Mouse (Mus musculus): ENCODE measurements around the gene Tctn1. TPM values are rescaled to one million over a fixed set of nuclear protein-coding genes. Genes with fewer than 3 reads are reported as not detected.
A peak's percentile ranks its signal among the peaks of the same experiment; 100 is the strongest.

The Tctn1 gene
- polyA plus RNA-seq, 2 experiments from 2014 or later: 1.1 to 2.0 TPM

DNA sequence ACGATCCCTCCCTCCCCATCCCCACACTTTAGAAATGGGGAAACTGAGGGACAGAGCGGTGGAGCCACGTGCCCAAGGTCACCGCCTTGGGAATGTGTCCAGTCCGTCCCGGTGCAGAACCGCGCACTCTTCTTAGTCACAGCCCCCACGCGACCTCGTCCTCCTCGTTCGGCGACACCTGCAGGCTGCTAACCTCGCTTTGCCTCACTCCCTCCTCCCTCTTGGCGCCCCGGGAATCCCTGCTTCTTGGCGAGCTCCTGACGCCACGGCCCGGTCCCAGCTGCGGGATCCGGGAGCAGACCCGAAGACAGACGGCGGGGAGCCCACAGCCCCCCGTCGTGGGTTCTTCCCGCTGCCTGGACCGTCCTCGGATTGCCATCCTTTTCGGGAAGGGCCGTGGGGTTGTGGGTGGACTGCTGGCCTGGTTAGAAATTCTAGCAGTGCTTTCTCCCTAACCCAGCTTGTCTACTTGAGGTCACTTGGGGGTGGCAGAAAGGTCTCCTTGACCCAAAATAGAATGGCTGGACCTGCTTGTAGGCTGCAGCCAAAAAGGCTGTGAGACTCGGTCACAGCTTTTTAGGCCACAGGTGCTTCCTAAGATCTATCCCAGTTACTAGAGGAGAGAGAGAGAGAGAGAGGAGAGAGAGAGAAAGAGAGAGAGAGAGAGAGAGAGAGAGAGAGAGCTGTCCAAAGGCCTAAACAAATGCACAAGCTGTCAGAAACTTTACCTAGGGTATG, 20.9 kb upstream of the Tctn1 start:
- ATAC-seq: no peak

DNA sequence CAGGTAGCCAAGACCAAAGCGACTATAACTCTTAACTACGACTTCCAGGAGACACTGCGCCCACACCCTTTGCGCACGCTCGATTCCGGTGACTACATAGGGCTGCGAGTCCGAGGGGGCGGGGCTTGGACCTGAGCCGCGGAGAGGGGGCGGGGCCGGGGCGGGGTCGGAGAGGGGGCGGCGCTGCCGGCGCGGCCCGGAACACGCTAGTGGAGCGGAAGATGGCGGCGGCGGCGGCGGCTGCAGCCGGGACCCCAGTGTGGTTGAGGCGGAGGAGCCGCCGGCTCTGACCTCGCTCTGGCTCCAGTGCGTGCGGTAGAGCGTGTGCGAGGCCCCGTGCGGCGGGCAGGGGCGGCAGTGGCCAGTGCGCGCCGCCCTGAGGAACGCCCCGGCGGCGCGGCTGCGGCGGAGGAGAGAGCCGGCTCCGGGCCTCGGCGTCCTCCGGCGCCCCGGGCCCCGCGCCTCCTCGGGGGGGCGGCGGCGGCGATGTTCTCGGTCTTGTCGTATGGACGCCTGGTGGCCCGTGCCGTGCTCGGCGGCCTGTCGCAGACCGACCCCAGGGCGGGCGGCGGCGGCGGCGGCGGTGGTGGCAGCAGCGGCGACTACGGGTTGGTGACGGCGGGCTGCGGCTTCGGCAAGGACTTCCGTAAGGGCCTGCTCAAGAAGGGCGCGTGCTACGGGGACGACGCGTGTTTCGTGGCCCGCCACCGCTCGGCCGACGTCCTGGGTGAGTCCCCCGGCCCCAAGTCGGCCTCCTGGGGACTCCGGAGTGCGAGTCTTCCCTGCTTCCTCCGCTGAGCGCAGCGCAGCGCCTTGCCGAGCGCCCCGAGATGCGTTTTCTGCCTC, 20.1 kb upstream of the Tctn1 start, which contains the start of gene Pptc7:
Gene Pptc7, plus strand, starts transcription at position 183 of the 846 bp plus-strand sequence.
- peak; percentile 59 for ATAC-seq

DNA sequence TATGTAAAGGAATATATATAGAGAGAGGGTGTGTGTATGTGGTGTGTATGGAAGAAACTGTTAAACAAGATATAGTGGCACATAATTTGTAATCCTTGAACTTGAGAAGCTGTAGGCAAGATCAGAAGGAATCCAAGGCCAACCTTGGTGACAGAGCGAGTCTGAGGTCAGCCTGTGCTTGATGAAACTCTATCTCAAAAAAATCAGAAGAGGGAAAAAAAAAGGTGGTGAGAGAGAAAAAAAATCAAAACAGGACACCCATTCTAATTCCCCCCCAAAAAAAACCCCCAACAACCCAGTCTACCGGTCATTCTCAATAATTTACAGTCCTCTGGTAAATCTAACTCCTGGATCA, 19.5 kb upstream of the Tctn1 start:
- no peak for ATAC-seq

DNA sequence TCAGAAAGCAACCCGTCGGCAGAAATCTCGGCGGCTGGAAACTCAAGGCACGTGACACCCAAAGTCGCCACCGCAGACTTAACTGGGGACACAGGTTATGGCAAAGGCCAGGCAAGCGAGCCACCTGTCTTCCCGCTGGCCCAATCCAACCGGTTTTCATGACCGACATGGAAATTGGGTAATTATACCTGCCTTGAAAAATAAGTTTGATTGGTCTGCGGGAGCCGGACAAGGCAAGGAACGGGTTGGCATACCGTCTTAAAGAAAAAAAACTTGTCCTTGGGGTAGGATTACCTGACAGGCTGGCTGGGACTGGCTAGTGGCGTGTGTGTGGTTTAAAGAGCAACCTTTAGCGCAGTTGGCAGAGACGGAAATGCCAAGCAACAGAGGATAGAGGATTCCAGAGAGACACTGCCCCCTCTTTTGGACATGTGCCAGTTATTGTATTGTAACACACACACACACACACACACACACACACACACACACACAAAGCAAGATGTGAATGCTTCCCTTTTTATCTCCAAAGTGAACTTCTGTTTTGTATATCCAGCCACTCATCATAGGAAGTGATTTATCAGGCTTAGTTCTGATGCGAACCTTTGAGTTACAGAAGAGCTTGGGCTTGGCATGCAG, 16.7 kb upstream of the Tctn1 start:
- no peak for ATAC-seq

DNA sequence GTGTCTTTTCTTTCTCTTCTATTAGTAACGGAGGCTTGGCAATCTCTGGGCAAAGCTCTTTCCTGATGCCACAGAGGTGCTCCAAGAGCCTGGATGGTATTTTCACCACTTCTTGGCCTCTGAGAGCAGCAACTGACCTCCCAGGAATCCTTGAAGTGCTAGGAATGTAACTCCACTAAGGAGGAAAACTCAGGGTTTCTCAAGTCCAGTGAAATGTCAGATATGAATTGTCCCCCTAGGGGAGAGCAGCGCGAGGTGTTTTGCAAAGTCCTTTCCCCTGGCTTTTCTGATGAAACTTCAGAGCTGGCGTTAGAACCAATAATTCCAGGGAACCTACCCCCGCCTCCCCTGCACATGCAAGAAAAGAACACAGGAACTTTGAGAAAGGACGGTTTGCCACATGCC, 16.2 kb upstream of the Tctn1 start:
- no peak for ATAC-seq

DNA sequence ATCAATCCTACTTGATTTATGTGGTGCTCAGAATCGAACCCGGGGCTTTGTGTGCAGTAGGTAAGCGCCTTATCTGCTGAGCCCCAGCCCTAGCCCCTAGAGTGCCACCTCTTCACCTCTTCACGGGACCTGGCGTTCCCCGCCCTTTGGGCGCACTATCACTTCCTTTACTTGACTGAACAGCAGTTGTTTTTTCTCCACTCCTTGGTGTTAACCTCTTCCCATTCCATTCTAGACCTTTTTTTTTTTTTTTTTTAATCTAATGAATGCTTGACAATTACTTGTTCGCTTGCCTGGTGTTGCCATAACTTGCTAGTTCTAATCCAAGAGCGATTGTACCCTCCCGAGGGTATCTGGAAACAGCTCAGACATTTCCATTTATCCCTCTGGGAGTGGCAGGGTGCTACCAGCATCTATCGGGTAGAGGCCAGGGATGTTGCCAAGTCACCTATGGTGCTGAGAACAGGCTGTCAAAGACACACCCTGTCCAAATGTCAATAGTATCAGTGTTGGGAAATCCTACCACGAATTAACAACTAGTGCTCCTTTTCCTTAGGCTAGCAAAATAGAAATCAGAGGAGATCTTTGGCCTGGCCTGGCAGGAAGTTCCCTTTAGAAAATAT, 15.7 kb upstream of the Tctn1 start:
- ATAC-seq: no peak

DNA sequence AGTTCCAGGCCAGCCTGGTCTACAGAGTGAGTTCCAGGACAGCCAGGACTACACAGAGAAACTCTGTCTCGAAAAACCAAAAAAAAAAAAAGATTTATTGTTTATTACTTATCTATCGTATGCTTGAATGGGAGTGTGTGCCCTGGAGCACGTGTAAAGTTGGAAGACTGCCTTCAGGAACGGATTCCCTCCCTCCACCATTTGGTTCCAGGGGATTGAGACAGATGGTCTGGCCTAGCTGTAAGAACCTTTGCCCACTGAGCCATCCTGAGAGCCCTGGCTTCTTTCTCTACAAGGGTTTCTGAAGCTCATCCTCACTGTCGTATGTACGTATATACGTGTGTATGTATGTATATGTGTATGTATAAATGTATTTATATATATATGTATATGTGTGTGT, 14.7 kb upstream of the Tctn1 start:
- ATAC-seq: no peak

DNA sequence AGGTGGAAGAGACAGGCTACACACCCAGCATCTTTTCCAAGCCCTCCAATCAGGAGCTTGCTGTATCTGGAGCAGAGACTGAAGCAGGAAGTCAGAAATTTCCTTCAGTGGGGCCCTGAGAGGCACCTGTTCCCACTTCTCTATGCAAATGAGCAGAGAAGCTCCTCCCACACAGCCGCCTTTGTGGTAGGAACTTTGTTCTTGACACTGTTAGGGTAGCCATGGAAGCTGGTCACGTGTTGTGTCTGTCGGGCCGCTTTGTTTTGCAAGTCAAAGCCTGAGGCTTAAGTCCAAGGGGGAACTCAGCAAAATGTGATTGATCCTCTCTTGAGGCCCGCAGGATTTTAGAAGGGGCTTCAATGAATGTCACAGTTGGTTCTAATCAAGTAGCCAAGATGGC, 10.5 kb upstream of the Tctn1 start:
- ATAC-seq: peak; percentile 77

DNA sequence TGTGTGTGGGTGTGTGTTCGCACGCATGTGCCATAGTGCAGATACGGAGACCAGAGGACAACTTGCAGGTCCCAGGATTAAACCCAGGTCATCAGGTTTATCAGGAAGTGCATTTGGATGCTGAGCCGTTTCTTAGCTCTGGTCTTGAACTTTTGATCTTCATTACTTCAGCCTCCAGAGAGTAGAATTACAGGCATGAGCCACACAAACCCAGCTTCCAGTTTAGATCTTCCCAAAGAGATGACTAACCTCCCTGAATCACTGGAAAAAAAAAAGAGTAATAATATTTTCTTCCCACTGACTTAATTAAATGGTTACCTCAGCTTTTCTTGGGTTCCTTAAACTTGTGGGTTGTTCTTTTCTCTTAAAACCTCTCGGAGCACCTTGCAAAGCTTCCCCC, 8.6 kb upstream of the Tctn1 start:
- no peak for ATAC-seq

DNA sequence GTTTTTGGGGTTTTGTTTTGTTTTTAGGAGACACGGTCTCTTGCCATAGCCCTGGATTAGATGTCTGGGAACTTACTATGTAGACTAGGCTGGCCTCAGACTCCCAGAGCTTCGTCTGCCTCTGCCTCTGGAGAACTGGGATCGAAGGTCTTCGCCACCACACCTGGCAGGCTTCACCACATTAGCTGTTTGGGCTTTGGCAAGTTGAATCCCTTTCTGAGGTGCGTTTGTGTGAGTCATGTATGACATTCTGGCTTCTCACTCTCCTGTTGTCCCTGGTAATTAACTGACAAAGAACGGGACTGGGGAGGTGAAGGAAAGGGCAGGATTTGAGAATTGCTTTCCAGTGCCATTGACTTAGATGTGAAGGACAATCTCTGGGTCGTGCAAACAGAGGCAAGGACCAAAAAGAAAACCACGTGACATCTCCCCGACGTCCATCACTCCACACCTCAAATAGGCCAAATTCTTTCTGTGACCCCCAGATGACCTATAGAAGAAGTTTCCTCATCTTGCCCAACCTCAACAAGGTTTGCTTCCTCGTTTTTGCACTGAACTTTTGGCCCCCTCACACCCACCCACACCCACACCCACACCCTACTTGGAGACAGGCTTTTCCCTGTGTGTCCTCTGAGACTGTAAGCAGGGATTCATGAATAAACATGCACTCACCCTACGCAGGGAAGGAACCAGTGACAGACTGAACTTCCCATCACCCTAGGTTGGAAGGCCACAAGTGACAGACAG, 4.8 kb upstream of the Tctn1 start:
- ATAC-seq: no peak

DNA sequence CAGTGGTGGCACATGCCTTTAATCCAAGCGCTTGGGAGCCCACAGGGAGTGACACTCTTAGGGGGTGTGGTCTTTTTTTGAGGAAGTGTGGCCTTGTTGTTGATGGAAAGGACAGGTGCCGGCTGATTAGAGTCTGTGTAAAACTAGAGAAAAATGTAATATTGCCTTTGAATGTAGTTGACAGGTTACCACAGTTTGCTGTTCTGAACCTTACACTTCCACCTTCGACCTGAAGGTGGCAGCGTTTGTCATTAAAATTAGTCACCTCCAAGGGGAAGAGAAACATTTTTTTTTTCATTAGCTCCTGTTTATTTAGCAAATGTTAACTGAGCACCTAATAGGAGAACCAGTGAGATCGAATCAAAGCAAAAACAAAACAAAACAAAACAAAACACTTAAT, 3.6 kb upstream of the Tctn1 start:
- ATAC-seq: peak; percentile 37

DNA sequence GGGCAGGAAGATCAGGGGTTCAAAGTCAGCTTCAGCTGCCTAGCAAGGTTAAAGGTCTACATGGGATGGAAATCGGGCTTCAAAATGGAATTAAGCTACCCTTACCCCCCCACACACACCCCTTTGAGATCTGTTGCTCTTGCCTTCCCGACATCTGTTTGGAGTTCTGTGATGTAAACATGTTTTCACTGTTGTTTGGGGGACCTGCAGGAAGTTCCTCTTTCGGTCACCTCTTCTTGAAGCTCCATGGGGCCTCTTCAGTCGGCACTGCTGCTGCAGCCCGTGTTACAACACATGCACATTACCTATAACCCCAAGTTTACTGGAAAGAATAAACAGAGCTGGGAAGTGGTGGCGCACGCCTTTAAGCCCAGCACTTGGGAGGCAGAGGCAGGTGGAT, 2.9 kb upstream of the Tctn1 start:
- no peak for ATAC-seq

DNA sequence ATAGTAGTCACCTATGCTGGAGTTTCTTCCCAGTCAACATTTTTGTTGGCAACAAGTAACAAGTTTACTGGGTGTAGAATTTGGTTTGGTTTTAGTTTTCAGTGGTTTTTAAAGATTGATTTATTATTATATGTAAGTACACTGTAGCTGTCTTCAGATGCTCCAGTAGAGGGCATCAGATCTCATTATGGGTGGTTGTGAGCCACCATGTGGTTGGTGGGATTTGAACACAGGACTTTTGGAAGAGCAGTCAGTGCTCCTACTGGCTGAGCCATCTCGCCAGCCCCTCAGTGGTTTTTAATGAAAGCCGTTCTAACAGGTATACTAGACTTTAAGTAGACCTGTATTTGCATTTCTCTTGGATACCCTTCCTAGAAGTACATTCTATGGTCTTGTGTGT, 1.7 kb upstream of the Tctn1 start:
- no peak for ATAC-seq

DNA sequence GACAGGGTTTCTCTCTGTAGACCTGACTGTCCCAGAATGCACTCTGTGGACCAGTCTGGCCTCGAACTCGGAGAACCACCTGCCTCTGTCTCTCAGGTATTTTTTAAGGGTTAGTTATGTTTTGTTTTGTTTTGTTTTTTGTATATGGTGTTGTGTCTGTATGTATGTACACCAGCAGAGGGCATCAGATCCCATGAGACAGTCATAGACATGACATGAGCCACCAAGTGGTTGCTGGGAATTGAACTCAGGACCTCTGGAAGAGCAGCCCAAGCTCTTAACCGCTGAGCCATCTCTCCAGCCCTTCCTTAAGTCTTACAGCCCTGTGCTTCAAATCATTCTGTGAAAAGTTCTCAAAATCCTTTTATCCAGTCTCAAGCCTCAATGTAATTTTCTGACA, 927 bp upstream of the Tctn1 start:
- no peak for ATAC-seq

DNA sequence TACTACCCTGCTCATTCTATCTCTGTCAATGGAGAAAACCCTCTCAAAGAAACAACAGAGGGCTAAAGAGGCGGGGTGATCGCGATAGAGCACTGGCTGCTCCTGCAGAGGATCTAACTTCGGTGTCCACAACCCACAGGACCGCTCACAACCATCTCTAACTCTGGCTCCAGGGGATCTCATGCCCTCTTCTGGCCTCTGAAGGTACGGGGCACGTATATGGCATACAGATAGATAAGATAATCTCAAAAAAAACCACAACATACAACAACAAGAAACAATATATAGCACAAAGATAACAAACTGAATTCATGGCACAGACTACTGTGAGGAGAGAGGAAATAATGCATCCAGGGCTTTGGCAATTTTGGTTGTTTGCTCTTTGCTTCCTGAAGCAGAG, 2.2 kb downstream of the Tctn1 start:
- peak; percentile 28 for ATAC-seq

DNA sequence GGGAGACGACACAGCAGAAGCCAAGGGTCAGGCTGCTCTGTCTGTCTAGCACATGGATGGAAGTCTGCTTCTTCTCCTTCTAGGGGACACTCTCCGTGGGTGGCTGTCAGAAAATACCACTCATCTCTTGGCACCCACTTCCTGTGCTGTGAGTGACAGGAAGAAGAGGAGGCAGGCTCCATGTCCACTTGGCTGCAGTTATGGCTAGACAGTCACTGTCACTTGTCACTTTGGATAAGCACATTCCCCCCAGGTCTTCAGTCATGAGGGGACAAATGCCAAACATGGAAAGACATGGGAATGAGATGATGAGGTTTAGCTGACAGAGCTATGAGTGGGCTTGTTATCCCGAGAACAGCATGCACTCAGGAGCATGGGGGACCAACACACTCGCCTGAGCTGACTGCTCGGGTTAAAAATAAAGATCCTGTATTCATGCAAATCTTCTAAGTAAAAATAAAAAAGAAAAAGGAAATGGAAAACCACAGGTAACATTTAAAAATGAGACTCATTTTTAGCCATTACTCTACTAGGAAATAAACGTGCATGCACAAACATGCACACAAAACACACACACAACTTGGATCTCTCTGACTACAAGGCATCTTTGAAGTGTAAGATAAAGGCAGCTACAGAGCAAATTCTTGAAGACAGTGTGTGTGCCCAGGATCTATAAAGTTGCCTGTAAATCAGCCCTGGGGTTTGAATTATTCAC, 6.1 kb downstream of the Tctn1 start:
- ATAC-seq: peak; percentile 72

DNA sequence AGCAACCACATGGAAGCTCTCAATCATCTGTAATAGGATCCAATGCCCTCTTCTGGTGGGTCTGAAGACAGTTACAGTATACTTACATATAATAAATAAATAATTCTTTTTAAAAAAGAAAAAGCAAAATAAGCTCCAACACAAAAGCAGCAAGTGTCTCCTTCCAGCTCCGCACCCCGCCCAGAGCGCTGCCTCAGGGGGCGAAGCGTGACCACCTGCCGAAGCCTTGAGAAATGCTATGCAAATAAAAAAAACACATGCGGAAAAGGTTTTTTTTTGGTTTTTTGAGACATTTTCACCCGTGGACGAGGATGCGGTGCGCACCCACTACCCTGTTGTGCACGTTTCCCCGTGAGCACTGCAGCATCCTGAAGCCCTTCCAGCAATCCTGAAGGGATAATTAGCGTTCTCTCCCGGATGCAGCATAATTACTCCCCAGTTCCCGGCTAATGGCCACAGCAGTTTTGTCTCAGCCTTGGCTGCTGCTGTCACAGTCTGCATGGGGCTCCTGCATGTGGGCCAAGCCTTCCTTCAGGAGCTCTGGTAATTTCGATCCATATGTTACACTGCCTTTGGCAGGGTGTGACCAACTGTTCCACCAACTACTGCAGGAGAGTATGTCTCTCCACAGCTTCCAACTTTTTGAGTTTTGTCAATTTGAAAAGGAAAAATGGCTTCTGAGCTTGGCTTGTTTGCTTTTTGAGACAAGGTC, 12.2 kb downstream of the Tctn1 start:
- ATAC-seq: no peak

DNA sequence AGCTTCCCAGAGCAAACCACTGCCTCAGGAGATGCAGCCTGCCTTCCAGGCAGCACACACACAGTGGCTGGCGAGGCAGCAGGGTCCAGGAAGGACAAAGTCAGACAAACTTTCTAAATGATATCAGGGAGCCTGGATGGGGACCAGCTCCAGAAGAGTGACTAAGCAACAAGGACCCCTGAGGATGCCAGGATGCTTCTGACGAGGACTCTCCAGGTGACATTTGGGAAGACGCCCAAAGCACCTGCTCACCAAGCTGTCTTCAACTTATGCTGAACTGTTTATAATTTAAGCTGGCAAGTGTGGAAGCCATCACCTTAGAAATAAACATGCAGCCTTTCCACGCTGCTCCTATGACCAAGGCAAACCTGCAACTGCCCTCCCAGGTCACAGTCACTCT, 15.0 kb downstream of the Tctn1 start:
- ATAC-seq: no peak

DNA sequence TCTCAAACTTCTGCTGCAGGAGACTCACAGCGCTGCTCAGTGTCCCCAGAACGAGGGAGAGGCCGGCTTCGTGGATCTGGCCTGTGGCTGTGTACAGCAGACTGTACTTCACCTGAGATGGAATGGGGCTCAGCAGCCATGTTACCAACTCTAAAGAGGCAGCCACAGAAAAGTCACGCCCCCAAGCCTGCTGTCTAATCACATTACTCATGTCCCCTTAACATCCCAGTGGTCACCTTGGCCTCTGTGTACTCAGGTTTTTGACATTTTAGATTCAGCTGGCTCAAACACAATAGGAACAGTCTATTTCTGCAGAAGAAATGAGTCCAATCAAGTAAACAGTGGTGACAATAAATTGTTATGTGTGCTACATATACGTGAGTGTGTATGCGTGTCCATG, 16.3 kb downstream of the Tctn1 start:
- ATAC-seq: no peak

DNA sequence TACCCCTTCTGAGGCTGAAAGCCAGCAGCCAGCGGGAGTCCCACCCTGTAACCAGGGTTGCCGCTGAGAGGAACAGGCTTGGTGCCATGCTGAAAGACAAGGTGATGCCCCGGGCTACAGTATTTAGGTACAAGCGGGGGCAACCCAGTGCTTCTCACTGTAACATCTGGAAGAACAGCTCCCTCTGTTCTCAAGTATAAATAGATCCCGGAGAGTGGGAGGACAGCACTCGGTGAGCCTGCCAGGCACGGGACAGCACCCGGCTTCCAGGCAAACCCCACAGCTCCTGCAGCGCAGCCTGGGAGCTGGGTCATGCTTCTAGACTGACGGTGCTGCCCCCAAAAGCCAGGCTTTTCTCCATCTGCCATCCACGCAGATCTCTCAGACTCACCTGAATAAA, 16.7 kb downstream of the Tctn1 start:
- no peak for ATAC-seq

DNA sequence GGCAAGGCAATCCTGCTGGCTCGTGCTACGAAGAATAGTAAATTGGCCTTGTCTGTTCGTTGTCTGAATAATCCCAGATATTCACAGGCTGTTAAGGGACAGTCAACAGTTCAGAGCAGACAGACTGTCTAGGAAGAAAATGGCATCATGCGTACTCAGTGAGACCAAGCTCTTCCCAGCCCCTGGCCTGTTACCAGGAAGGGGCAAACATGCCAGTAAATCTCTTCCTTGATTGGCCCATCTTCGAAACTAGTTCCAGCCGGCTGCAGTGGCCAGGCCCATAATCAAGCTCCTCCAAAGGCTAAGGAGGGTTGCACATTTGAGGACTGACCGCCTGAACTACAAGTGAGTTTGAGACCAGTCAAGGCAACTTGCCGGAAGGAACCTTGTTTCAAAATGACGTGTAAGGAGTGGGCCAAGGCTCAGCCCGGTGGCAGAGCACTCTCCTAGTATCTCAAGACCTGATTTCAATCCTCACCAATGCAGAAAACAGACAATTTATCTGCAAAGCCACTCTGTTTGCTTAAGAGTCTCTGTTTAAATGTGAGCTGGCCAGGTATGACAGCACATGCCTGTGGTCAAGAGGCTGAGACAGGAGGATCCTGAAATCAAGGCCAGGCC, 17.6 kb downstream of the Tctn1 start:
- ATAC-seq: no peak

Measured in CD4-positive, CD25-positive, alpha-beta regulatory T cell, adult 4 months (primary cell).